ENCODE assay signal across 8 mouse cellular contexts in genomic region chr11:97797369-97798082, GRCm38 (mm10). TPM values are rescaled to one million over a fixed set of nuclear protein-coding genes. Genes with fewer than 3 reads are reported as not detected.
DNase-seq lines count a peak whose midpoint lies in the region; ATAC-seq lines count a peak whose summit lies in the region.

No protein-coding gene starts in this region.

- no peak for ATAC-seq in heart, embryonic 13.5 days (ENCODE audit: extremely low read depth, insufficient number of reproducible peaks, low FRiP score, low TSS enrichment)
- no peak for ATAC-seq in embryonic facial prominence, embryonic 14.5 days (ENCODE audit: low read depth)
- no peak for ATAC-seq in liver, embryonic 15.5 days (ENCODE audit: insufficient read depth)

- no peaks in the 10 kb centered on the region for H3K9me3 ChIP-seq in heart, embryonic 13.5 days
- no peaks in the 10 kb centered on the region for H3K9me3 ChIP-seq in embryonic facial prominence, embryonic 14.5 days (ENCODE audit: control insufficient read depth, low read length)
- H3K9me3 ChIP-seq in liver, embryonic 15.5 days (replicated peaks): no peaks in the 10 kb centered on the region

- no peaks in the 10 kb centered on the region for H3K36me3 ChIP-seq in heart, embryonic 13.5 days
- no peaks in the 10 kb centered on the region for H3K36me3 ChIP-seq in embryonic facial prominence, embryonic 14.5 days (ENCODE audit: control insufficient read depth, insufficient read depth, low read length)
- H3K36me3 ChIP-seq in liver, embryonic 15.5 days (replicated peaks): no peaks in the 10 kb centered on the region

- DNase-seq in heart, postnatal 4 days: no peak
- peak; percentile 78 for DNase-seq in ES-CJ7 (ENCODE audit: low read depth, low spot score)
- DNase-seq in embryonic facial prominence, embryonic 14.5 days (ENCODE audit: low spot score): no peak
- DNase-seq in ovary, postnatal 36 days (ENCODE audit: low spot score): no peak
- DNase-seq in embryo, embryonic 10.5 days (ENCODE audit: low spot score): no peak
- DNase-seq in lung, adult 18-20 months: no peak

- peak overlapping the region; percentile 82 for H3K4me2 ChIP-seq in heart, embryonic 13.5 days
- H3K4me2 ChIP-seq in embryonic facial prominence, embryonic 14.5 days (ENCODE audit: low read depth, low read length): peak overlapping the region; percentile 72
- peak overlapping the region; percentile 92; the same call in 1 of the 2 replicates for H3K4me2 ChIP-seq in liver, embryonic 15.5 days

- 54% methylated on average over 15 of the region's 15 CpGs for WGBS in heart, embryonic 13.5 days
- WGBS in embryonic facial prominence, embryonic 14.5 days: 56% methylated on average over 15 of the region's 15 CpGs
- WGBS in liver, embryonic 15.5 days (ENCODE audit: insufficient replicate concordance): 51% methylated on average over 15 of the region's 15 CpGs

- H3K4me3 ChIP-seq in heart, embryonic 13.5 days: no peak overlapping the region
- no peak overlapping the region for H3K4me3 ChIP-seq in embryonic facial prominence, embryonic 14.5 days (ENCODE audit: low read depth, low read length)
- no peak overlapping the region for H3K4me3 ChIP-seq in liver, embryonic 15.5 days (replicated peaks)

- no peaks in the 10 kb centered on the region for H3K27me3 ChIP-seq in heart, embryonic 13.5 days (replicated peaks)
- no peaks in the 10 kb centered on the region for H3K27me3 ChIP-seq in embryonic facial prominence, embryonic 14.5 days (replicated peaks; ENCODE audit: control insufficient read depth, insufficient read depth, low read length)
- peaks cover 28% of the 10 kb centered on the region for H3K27me3 ChIP-seq in liver, embryonic 15.5 days

- peaks cover 31% of the 10 kb centered on the region for H3K4me1 ChIP-seq in heart, embryonic 13.5 days
- H3K4me1 ChIP-seq in embryonic facial prominence, embryonic 14.5 days (ENCODE audit: control insufficient read depth, insufficient read depth, low read length): peaks cover 13% of the 10 kb centered on the region
- H3K4me1 ChIP-seq in liver, embryonic 15.5 days (replicated peaks): peaks cover 48% of the 10 kb centered on the region

- no peak overlapping the region; the same call in 1 of the 2 replicates for H3K9ac ChIP-seq in heart, embryonic 13.5 days
- no peak overlapping the region for H3K9ac ChIP-seq in embryonic facial prominence, embryonic 14.5 days (ENCODE audit: low read depth, low read length)
- no peak overlapping the region for H3K9ac ChIP-seq in liver, embryonic 15.5 days

- H3K27ac ChIP-seq in heart, embryonic 13.5 days (replicated peaks): no peak overlapping the region
- no peak overlapping the region for H3K27ac ChIP-seq in embryonic facial prominence, embryonic 14.5 days (replicated peaks; ENCODE audit: low read depth, low read length)
- H3K27ac ChIP-seq in liver, embryonic 15.5 days (replicated peaks): no peak overlapping the region

RNA-seq across cellular contexts. Expression of gene Lasp1, which starts 1.3 kb away (rescaled TPM):
- 45.1 and 46.0 TPM in 2 replicates for polyA plus RNA-seq in heart, embryonic 13.5 days (2015; fragmentation: Nextera tagmentation; extraction: Ambion mirVana)
- 10 to 100 TPM; 73.3 to 74.4 TPM for total RNA-seq in heart, postnatal 4 days (2021)
- polyA plus RNA-seq in embryonic facial prominence, embryonic 14.5 days (2014; fragmentation: Nextera tagmentation; extraction: Ambion mirVana): 88.6 and 96.3 TPM in 2 replicates
- polyA plus RNA-seq in liver, embryonic 15.5 days (2015; fragmentation: Nextera tagmentation; extraction: Ambion mirVana): 31.4 and 36.7 TPM in 2 replicates

RNA-seq across cellular contexts. Expression of gene Rpl23, which starts 15.3 kb away (rescaled TPM):
- polyA plus RNA-seq in heart, embryonic 13.5 days (2015; fragmentation: Nextera tagmentation; extraction: Ambion mirVana): 376 and 393 TPM in 2 replicates
- 100 to 1,000 TPM; 738 to 764 TPM for total RNA-seq in heart, postnatal 4 days (2021)
- polyA plus RNA-seq in embryonic facial prominence, embryonic 14.5 days (2014; fragmentation: Nextera tagmentation; extraction: Ambion mirVana): 712 and 810 TPM in 2 replicates
- 185 and 242 TPM in 2 replicates for polyA plus RNA-seq in liver, embryonic 15.5 days (2015; fragmentation: Nextera tagmentation; extraction: Ambion mirVana)

RNA-seq across cellular contexts. Expression of gene 1700001P01Rik, which starts 21.8 kb away (rescaled TPM):
- polyA plus RNA-seq in heart, embryonic 13.5 days (2015; fragmentation: Nextera tagmentation; extraction: Ambion mirVana): not detected in 2 replicates
- total RNA-seq in heart, postnatal 4 days (2021): under 1 TPM in 1 of 2 experiments, not detected in 1; 0.45 TPM
- not detected in 2 replicates for polyA plus RNA-seq in embryonic facial prominence, embryonic 14.5 days (2014; fragmentation: Nextera tagmentation; extraction: Ambion mirVana)
- not detected in 2 replicates for polyA plus RNA-seq in liver, embryonic 15.5 days (2015; fragmentation: Nextera tagmentation; extraction: Ambion mirVana)

RNA-seq across cellular contexts. Expression of gene Cwc25, which starts 31.2 kb away (rescaled TPM):
- 10.2 and 10.5 TPM in 2 replicates for polyA plus RNA-seq in heart, embryonic 13.5 days (2015; fragmentation: Nextera tagmentation; extraction: Ambion mirVana)
- 10 to 100 TPM; 10.8 to 11.7 TPM for total RNA-seq in heart, postnatal 4 days (2021)
- polyA plus RNA-seq in embryonic facial prominence, embryonic 14.5 days (2014; fragmentation: Nextera tagmentation; extraction: Ambion mirVana): 10.3 and 11.8 TPM in 2 replicates
- polyA plus RNA-seq in liver, embryonic 15.5 days (2015; fragmentation: Nextera tagmentation; extraction: Ambion mirVana): 5.4 and 5.8 TPM in 2 replicates

RNA-seq across cellular contexts. Expression of gene B230217C12Rik, which starts 43.1 kb away (rescaled TPM):
- polyA plus RNA-seq in heart, embryonic 13.5 days (2015; fragmentation: Nextera tagmentation; extraction: Ambion mirVana): 5.1 and 5.5 TPM in 2 replicates
- total RNA-seq in heart, postnatal 4 days (2021): under 1 TPM; 0.77 to 0.79 TPM
- 7.0 and 7.5 TPM in 2 replicates for polyA plus RNA-seq in embryonic facial prominence, embryonic 14.5 days (2014; fragmentation: Nextera tagmentation; extraction: Ambion mirVana)
- polyA plus RNA-seq in liver, embryonic 15.5 days (2015; fragmentation: Nextera tagmentation; extraction: Ambion mirVana): 0.30 and 0.39 TPM in 2 replicates
